Mouse (Mus musculus) brain, embryonic 14.5 days (tissue): ENCODE data around the gene Fmn2. TPM values are rescaled to one million over a fixed set of nuclear protein-coding genes. Genes with fewer than 3 reads are reported as not detected.

Source experiments
- DNase-seq: peaks from one replicate; pipeline ENCODE4 v3.0.0-alpha.2; 2011; ENCODE audit warnings: low read depth
- CTCF ChIP-seq: fragments of 200-500 bp; IDR thresholded peaks from 2 replicates; pipeline ENCODE4 v1.5.1; 2012; ENCODE audit warnings: inconsistent platforms, mild to moderate bottlenecking, moderate library complexity, borderline replicate concordance; ENCODE audit not compliant: insufficient read depth, insufficient read length; ENCODE audit errors: extremely low read depth
- POLR2A ChIP-seq: fragments of 200-500 bp; IDR thresholded peaks from 2 replicates; pipeline ENCODE4 v1.6.1; 2012; ENCODE audit warnings: mild to moderate bottlenecking, inconsistent platforms, borderline replicate concordance; ENCODE audit not compliant: poor library complexity, insufficient read depth, insufficient read length, severe bottlenecking; ENCODE audit errors: extremely low read depth
- polyA plus RNA-seq: library from polyadenylated mRNA; depleted of rRNA; stranded (reverse); fragments of >200 nt; gene quantifications from 2 replicates; pipeline ENCODE4 v1.2.3, GENCODE M21; 2012; rRNA removed

Gene Fmn2
- polyA plus RNA-seq, 1 experiment: 18.3 TPM

DNA sequence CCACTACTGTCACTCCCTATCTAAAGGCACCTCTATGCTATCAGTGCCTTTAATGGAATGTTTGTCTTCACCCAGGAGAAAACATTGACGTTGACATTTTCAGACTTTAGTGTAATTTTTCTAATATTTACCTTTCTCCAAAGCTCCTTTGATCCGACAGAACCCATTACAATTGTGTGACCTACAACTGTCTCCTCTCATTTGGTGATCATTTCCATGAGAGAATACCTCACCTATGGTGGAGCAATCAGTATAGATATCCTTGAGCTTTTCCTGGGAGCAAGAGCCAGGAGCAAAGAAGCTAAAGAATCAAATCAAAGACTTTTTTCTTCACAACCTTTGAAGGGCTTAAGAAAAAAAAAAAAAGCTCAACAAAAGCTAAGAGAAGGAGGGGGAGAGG, 354.6 kb downstream of the Fmn2 start:
- no peak for DNase-seq
- TF ChIP-seq POLR2A: no peak
- TF ChIP-seq CTCF: no peak

DNA sequence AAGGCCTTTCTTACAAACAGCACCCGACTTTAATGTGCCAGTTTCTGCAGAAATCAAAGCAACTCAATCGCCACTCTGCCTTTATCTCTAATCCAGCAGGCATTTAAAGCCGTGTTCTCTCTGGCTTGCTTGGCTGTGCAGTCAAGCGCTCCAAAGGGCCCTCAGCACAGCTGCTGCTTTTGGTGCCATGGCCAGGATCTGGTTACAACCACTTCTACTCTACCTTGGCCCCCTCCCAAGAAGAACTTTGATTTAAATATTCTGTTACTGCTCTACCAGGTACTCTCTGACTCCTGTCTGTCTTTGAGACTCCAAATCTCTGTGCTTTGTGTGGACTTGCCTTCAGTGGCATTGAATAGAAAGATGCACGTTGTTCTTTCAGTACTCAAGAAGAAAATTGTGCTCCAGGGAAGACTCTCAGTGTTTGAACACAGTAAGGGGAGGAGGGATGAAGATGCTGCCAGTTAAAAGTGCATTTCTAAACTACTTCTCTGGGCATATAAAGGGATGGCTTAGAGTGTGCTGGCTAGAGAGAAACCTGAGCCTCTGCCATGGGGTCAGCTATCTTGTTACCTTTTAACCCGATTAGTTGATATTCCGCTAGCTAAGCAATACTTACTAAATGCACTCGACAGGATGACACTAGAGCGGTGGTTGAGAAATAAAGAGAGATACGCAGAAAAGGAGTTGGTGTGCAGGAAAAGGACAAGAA, 358.9 kb downstream of the Fmn2 start:
- TF ChIP-seq CTCF: no peak
- TF ChIP-seq POLR2A: no peak
- DNase-seq: peak; percentile 19

Other genes with a start within 250 kb of the Fmn2 start
- not detected in 2 replicates for gene Olfr419, start 249.8 kb upstream of the Fmn2 start, polyA plus RNA-seq
- not detected in 2 replicates for gene Mptx1, start 171.3 kb upstream of the Fmn2 start, polyA plus RNA-seq
- gene Olfr417, start 136.7 kb upstream of the Fmn2 start, polyA plus RNA-seq: not detected in 2 replicates
- gene Olfr248, start 110.8 kb upstream of the Fmn2 start, polyA plus RNA-seq: not detected in 2 replicates
- gene Olfr414, start 77.8 kb upstream of the Fmn2 start, polyA plus RNA-seq: not detected in 2 replicates
- not detected in 2 replicates for gene Olfr220, start 59.7 kb upstream of the Fmn2 start, polyA plus RNA-seq